Mouse (Mus musculus) kidney, adult 2 months (tissue): ENCODE measurements around the gene Rbm20.

Source experiments
- CTCF ChIP-seq: fragments of 200-500 bp; conservative IDR thresholded peaks from 2 replicates; pipeline ENCODE4 v1.5.1; 2011; ENCODE audit warnings: low read depth, mild to moderate bottlenecking, control low read depth, low read length, moderate library complexity, mixed read lengths; ENCODE audit not compliant: insufficient read depth, insufficient read length
- POLR2A ChIP-seq: fragments of 200-500 bp; IDR thresholded peaks from one replicate; pipeline ENCODE4 v1.6.1; 2011; ENCODE audit warnings: low read depth, low read length, control low read depth

DNA sequence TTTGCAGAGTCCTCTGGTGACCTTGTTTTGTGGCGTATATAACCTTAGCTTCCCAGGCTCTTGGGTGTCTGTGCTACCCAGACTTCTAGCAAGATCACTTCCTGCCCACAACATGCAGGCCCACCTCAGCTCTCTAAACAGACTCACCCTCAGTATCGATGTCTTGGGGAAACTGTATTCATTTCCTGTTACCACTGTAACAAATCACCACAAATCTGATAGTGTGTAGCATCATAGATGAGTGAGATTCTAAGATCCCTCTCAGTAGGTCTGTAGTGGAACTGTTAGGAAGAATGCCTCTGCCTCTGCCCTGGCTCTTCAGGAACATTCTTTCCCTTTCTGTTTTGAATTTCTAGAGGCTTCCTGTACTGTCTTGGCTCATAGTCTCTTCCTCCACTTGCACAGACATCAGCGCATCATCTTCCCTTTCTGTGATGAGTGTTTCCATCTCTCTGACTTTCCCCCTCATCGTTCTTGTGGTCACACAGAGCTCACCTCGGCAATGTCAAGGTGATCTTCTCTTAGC is 130.2 kb downstream of the Rbm20 start:
- no peak for TF ChIP-seq CTCF
- TF ChIP-seq POLR2A: no peak
